Mouse (Mus musculus): Measurements from ENCODE around the gene Arrb2. TPM values are rescaled to one million over a fixed set of nuclear protein-coding genes. Genes with fewer than 3 reads are reported as not detected.

Arrb2 gene
- total RNA-seq, 2 experiments from 2014 or later, result 13.8 to 17.0 TPM

GRCm38 (mm10) chr11:70485498-70485897 lies 53.1 kb downstream of the Arrb2 start:
- no peak for DNase-seq
- intact Hi-C loops (cut with DNase I), result no loop called here

- peak; percentile 39 to 48 for DNase-seq
- intact Hi-C loops (cut with DNase I), result no loop called here
These were observed 55.4 kb downstream of the Arrb2 start for GRCm38 (mm10) chr11:70487816-70488215.

DNA sequence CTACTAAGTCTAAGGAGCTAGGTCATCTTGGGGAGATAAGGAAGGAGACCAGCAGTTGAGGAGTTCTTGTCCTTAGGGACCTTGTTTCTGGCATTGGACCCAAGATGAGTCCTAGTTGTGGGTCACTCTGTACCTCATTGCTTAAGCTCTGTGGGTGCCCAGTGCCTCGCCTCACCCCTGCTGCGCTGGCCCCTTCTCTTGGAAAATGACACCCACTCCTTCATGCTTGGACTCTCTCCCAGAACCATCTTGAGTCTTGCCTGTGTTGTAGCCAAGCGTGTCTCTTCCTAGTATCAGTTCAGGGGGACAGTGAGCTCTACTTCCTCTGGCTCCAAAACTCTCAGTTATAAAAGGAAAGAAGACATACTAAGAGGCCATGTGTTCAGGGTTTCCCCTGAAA lies 56.7 kb downstream of the Arrb2 start:
- intact Hi-C loops (cut with DNase I), result no loop called here
- DNase-seq, result peak in 1 of 2 experiments; percentile 24

DNA sequence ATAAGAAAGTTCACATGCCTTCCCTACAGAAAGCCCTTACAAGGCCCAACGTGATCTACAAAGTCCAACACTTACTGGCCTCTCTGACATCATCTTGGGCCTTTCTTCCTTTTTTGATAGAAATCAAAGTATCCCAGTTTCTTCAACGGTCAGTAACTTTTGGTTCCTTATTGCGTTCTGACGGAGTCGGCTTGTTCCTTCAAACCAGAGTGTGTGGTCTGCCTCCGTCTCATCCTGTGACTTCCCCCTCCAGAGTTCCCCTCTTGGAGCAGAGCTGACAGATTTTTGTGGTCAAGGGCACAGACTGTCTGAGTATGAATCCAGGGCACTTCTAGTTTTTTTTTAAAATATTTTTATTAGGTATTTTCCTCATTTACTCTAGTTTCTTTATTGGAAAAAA lies 57.2 kb downstream of the Arrb2 start:
- DNase-seq, result no peak
- intact Hi-C loops (cut with DNase I), result loop anchor here (10.0 kb wide), 1 partner anchor 175 kb away; no protein-coding TSS in a partner anchor

Small RNA genes within 50 kb of the gene (microRNA-seq; reads per million reads assigned to microRNA genes)
- 1.1 to 5.9 reads per million in 2 experiments for gene Mir7115

Other genes with a start within 250 kb of the Arrb2 start
- gene Slc16a11, start 219.9 kb upstream of the Arrb2 start, total RNA-seq (2021), result under 1 TPM; 0.76 to 0.90 TPM
- gene Slc16a13, start 211.6 kb upstream of the Arrb2 start, total RNA-seq (2021), result 1 to 10 TPM; 4.2 to 5.8 TPM
- 10 to 100 TPM; 26.1 to 32.5 TPM for gene Bcl6b, start 202.8 kb upstream of the Arrb2 start, total RNA-seq (2021)
- gene 0610010K14Rik, start 194.7 kb upstream of the Arrb2 start, total RNA-seq (2021), result 10 to 100 TPM; 34.7 to 38.4 TPM
- 1 to 10 TPM; 3.1 to 3.2 TPM for gene Gm21988, start 192.8 kb upstream of the Arrb2 start, total RNA-seq (2021)
- gene Rnasek, start 192.8 kb upstream of the Arrb2 start, total RNA-seq (2021), result 10 to 100 TPM; 89.0 to 96.3 TPM
- gene Alox12, start 177.3 kb upstream of the Arrb2 start, total RNA-seq (2021), result 1 to 10 TPM; 2.7 to 3.1 TPM
- gene Alox12e, start 110.0 kb upstream of the Arrb2 start, total RNA-seq (2021), result under 1 TPM; 0.14 to 0.44 TPM
- 1 to 10 TPM; 5.2 to 8.1 TPM for gene Alox15, start 80.6 kb upstream of the Arrb2 start, total RNA-seq (2021)
- 10 to 100 TPM; 19.8 to 22.9 TPM for gene Pelp1, start 22.6 kb upstream of the Arrb2 start, total RNA-seq (2021)
- 1 to 10 TPM; 7.3 to 8.5 TPM for gene Med11, start 19.3 kb downstream of the Arrb2 start, total RNA-seq (2021)
- gene Zmynd15, start 26.8 kb downstream of the Arrb2 start, total RNA-seq (2021), result 1 to 10 TPM; 2.9 to 4.7 TPM
- gene Cxcl16, start 27.3 kb downstream of the Arrb2 start, total RNA-seq (2021), result 1 to 10 TPM; 7.3 to 9.5 TPM
- 1 to 10 TPM; 1.2 to 1.3 TPM for gene Tm4sf5, start 72.6 kb downstream of the Arrb2 start, total RNA-seq (2021)
- gene Vmo1, start 82.0 kb downstream of the Arrb2 start, total RNA-seq (2021), result under 1 TPM in 1 of 2 experiments, not detected in 1; 0.45 TPM
- gene Gltpd2, start 86.6 kb downstream of the Arrb2 start, total RNA-seq (2021), result not detected
- gene Psmb6, start 92.7 kb downstream of the Arrb2 start, total RNA-seq (2021), result 100 to 1,000 TPM; 231 to 238 TPM
- not detected for gene Gm40193, start 100.3 kb downstream of the Arrb2 start, total RNA-seq (2021)
- gene Pld2, start 107.4 kb downstream of the Arrb2 start, total RNA-seq (2021), result 1 to 10 TPM; 7.7 to 8.4 TPM
- 10 to 100 TPM; 42.2 to 44.1 TPM for gene Mink1, start 130.2 kb downstream of the Arrb2 start, total RNA-seq (2021)
- gene 4930544D05Rik, start 183.2 kb downstream of the Arrb2 start, total RNA-seq (2021), result not detected
- not detected for gene Chrne, start 186.6 kb downstream of the Arrb2 start, total RNA-seq (2021)
- under 1 TPM; 0.17 to 0.22 TPM for gene Gp1ba, start 206.5 kb downstream of the Arrb2 start, total RNA-seq (2021)
- gene Rnf167, start 214.6 kb downstream of the Arrb2 start, total RNA-seq (2021), result 10 to 100 TPM; 52.0 to 54.4 TPM
- gene Slc25a11, start 214.8 kb downstream of the Arrb2 start, total RNA-seq (2021), result 100 to 1,000 TPM; 438 to 444 TPM
- gene Pfn1, start 222.0 kb downstream of the Arrb2 start, total RNA-seq (2021), result 100 to 1,000 TPM; 326 to 379 TPM
- 1,000 to 10,000 TPM; 1,878 to 1,971 TPM for gene Eno3, start 224.6 kb downstream of the Arrb2 start, total RNA-seq (2021)
- 10 to 100 TPM; 83.4 to 84.4 TPM for gene Spag7, start 236.8 kb downstream of the Arrb2 start, total RNA-seq (2021)

Data from heart, postnatal 14 days (tissue).